ENCODE assay signal across 8 mouse cellular contexts in genomic region chr7:97330931-97331645, GRCm38 (mm10). TPM values are rescaled to one million over a fixed set of nuclear protein-coding genes. Genes with fewer than 3 reads are reported as not detected.
DNase-seq lines count a peak whose midpoint lies in the region; ATAC-seq and TF ChIP-seq lines count a peak whose summit lies in the region.

No protein-coding gene starts in this region.

- no peaks in the 10 kb centered on the region for H3K36me3 ChIP-seq in heart, embryonic 14.5 days (ENCODE audit: control insufficient read depth, insufficient read depth, low read length)
- H3K36me3 ChIP-seq in G1E (replicated peaks) = no peaks in the 10 kb centered on the region
- no peaks in the 10 kb centered on the region for H3K36me3 ChIP-seq in forebrain, embryonic 10.5 days (replicated peaks)
- no peaks in the 10 kb centered on the region for H3K36me3 ChIP-seq in liver, embryonic 13.5 days

- no peak for TF ChIP-seq CTCF in G1E (IDR thresholded peaks at IDR 0.05; ENCODE audit: low read depth, low read length)

- no peak for ATAC-seq in heart, embryonic 14.5 days (ENCODE audit: insufficient number of reproducible peaks, insufficient read depth, low FRiP score, low read depth)
- ATAC-seq in G1E (ENCODE audit: extremely low read depth, insufficient number of reproducible peaks, low FRiP score, poor library complexity, severe bottlenecking) = no peak
- no peak for ATAC-seq in liver, embryonic 13.5 days (ENCODE audit: low read depth)
- no peak for ATAC-seq in megakaryocyte-erythroid progenitor cell, adult 5-6 weeks (replicated peaks; ENCODE audit: low FRiP score, low TSS enrichment, poor library complexity, severe bottlenecking)

- H3K4me1 ChIP-seq in heart, embryonic 14.5 days (ENCODE audit: control insufficient read depth in 2 of 2, insufficient read depth in 2 of 2, low read length in 2 of 2) = peaks cover 11 to 12% of the 10 kb centered on the region in 2 experiments
- H3K4me1 ChIP-seq in G1E (ENCODE audit: insufficient read depth, low read depth, low read length) = peaks cover 36% of the 10 kb centered on the region
- H3K4me1 ChIP-seq in forebrain, embryonic 10.5 days = peaks cover 35% of the 10 kb centered on the region
- peaks cover 30% of the 10 kb centered on the region for H3K4me1 ChIP-seq in liver, embryonic 13.5 days (replicated peaks)

- H3K27me3 ChIP-seq in heart, embryonic 14.5 days (ENCODE audit: control insufficient read depth, insufficient read depth, low read length) = peaks cover 14% of the 10 kb centered on the region
- H3K27me3 ChIP-seq in G1E (ENCODE audit: insufficient read depth, low read length) = peaks cover 44% of the 10 kb centered on the region
- H3K27me3 ChIP-seq in forebrain, embryonic 10.5 days (ENCODE audit: poor library complexity, severe bottlenecking) = peaks cover 34% of the 10 kb centered on the region
- peaks cover 35% of the 10 kb centered on the region for H3K27me3 ChIP-seq in liver, embryonic 13.5 days

- H3K4me3 ChIP-seq in heart, embryonic 14.5 days (ENCODE audit: control insufficient read depth in 1 of 2, insufficient read depth in 1 of 2, low read depth in 1 of 2, low read length in 2 of 2) = peak overlapping the region; percentile 72 to 75
- peak overlapping the region; percentile 84; the same call in 1 of the 2 replicates for H3K4me3 ChIP-seq in G1E (ENCODE audit: low read depth, low read length)
- H3K4me3 ChIP-seq in forebrain, embryonic 10.5 days = peak overlapping the region; percentile 70
- peak overlapping the region; percentile 79 for H3K4me3 ChIP-seq in liver, embryonic 13.5 days (replicated peaks)

- peak overlapping the region; percentile 74 for H3K9ac ChIP-seq in heart, embryonic 14.5 days (ENCODE audit: low read length)
- no peak overlapping the region for H3K9ac ChIP-seq in liver, embryonic 13.5 days

- no peaks in the 10 kb centered on the region for H3K9me3 ChIP-seq in heart, embryonic 14.5 days (ENCODE audit: control insufficient read depth, low read length)
- H3K9me3 ChIP-seq in G1E (replicated peaks) = no peaks in the 10 kb centered on the region
- H3K9me3 ChIP-seq in forebrain, embryonic 10.5 days = no peaks in the 10 kb centered on the region
- no peaks in the 10 kb centered on the region for H3K9me3 ChIP-seq in liver, embryonic 13.5 days (replicated peaks)

- DNase-seq in heart, adult 9 months (ENCODE audit: low spot score in 2 of 2) = no peak
- DNase-seq in G1E (ENCODE audit: low spot score) = no peak
- no peak for DNase-seq in forebrain, embryonic 10.5 days (ENCODE audit: extremely low spot score, low spot score)
- DNase-seq in liver, embryonic 13.5 days = no peak
- no peak for DNase-seq in right cerebral cortex, adult 18-20 months
- no peak for DNase-seq in urinary bladder, postnatal 36 days (ENCODE audit: low spot score in 2 of 2)

- H3K27ac ChIP-seq in heart, embryonic 14.5 days (replicated peaks in 1 of 2; ENCODE audit: control insufficient read depth in 1 of 2, insufficient read depth in 1 of 2, low read depth in 2 of 2, low read length in 2 of 2) = no peak overlapping the region
- peak overlapping the region; percentile 86 for H3K27ac ChIP-seq in forebrain, embryonic 10.5 days
- H3K27ac ChIP-seq in liver, embryonic 13.5 days = no peak overlapping the region

- WGBS in heart, embryonic 14.5 days = 58% methylated on average over 11 of the region's 11 CpGs
- 71% methylated on average over 11 of the region's 11 CpGs for WGBS in forebrain, embryonic 10.5 days
- 49% methylated on average over 11 of the region's 11 CpGs for WGBS in liver, embryonic 13.5 days (ENCODE audit: insufficient replicate concordance)

- H3K4me2 ChIP-seq in heart, embryonic 14.5 days (ENCODE audit: low read length) = peak overlapping the region; percentile 65
- H3K4me2 ChIP-seq in liver, embryonic 13.5 days = peak overlapping the region; percentile 94

RNA-seq across cellular contexts. Expression of gene Usp35, which starts 0.7 kb away (rescaled TPM):
- 1.6 TPM in 2 replicates for polyA plus RNA-seq in heart, embryonic 14.5 days (2014; fragmentation: Nextera tagmentation; extraction: Ambion mirVana)
- total RNA-seq in G1E (2014; fragmentation: Nextera tagmentation) (not detected in 2 replicates), G1E (2017) (0.93 and 1.1 TPM in 2 replicates)
- 0.09 and 0.10 TPM in 2 replicates for polyA plus RNA-seq in G1E (2012)
- 0.83 and 1.7 TPM in 2 replicates for polyA plus RNA-seq in forebrain, embryonic 10.5 days (2016; fragmentation: Nextera tagmentation; extraction: Ambion mirVana)
- 0.07 and 0.14 TPM in 2 replicates for polyA plus RNA-seq in liver, embryonic 13.5 days (2015; fragmentation: Nextera tagmentation; extraction: Ambion mirVana)
- 0.44 and 2.9 TPM in 2 replicates for total RNA-seq in megakaryocyte-erythroid progenitor cell, adult 5-6 weeks (2014; fragmentation: Nextera tagmentation)
- total RNA-seq in megakaryocyte-erythroid progenitor cell, adult 5-6 weeks (2017) = not detected in 2 replicates

RNA-seq across cellular contexts. Expression of gene Kctd21, which starts 1.0 kb away (rescaled TPM):
- 4.8 and 5.2 TPM in 2 replicates for polyA plus RNA-seq in heart, embryonic 14.5 days (2014; fragmentation: Nextera tagmentation; extraction: Ambion mirVana)
- total RNA-seq in G1E (2014; fragmentation: Nextera tagmentation) = 1.9 and 2.3 TPM in 2 replicates
- 1.0 and 1.7 TPM in 2 replicates for total RNA-seq in G1E (2017)
- polyA plus RNA-seq in G1E (2012) = 0.09 and 0.22 TPM in 2 replicates
- 3.7 and 3.9 TPM in 2 replicates for polyA plus RNA-seq in forebrain, embryonic 10.5 days (2016; fragmentation: Nextera tagmentation; extraction: Ambion mirVana)
- polyA plus RNA-seq in liver, embryonic 13.5 days (2015; fragmentation: Nextera tagmentation; extraction: Ambion mirVana) = 0.92 and 1.0 TPM in 2 replicates
- total RNA-seq in megakaryocyte-erythroid progenitor cell, adult 5-6 weeks (2014; fragmentation: Nextera tagmentation) = 0.69 and 1.6 TPM in 2 replicates
- 0.76 and 1.7 TPM in 2 replicates for total RNA-seq in megakaryocyte-erythroid progenitor cell, adult 5-6 weeks (2017)

RNA-seq across cellular contexts. Expression of gene Alg8, which starts 40.3 kb away (rescaled TPM):
- polyA plus RNA-seq in heart, embryonic 14.5 days (2014; fragmentation: Nextera tagmentation; extraction: Ambion mirVana) = 25.8 and 26.9 TPM in 2 replicates
- total RNA-seq in G1E (2014; fragmentation: Nextera tagmentation) = 37.2 and 56.6 TPM in 2 replicates
- total RNA-seq in G1E (2017) = 15.9 and 20.6 TPM in 2 replicates
- polyA plus RNA-seq in G1E (2012) = 0.97 and 1.7 TPM in 2 replicates
- 56.2 and 61.3 TPM in 2 replicates for polyA plus RNA-seq in forebrain, embryonic 10.5 days (2016; fragmentation: Nextera tagmentation; extraction: Ambion mirVana)
- 41.3 and 45.9 TPM in 2 replicates for polyA plus RNA-seq in liver, embryonic 13.5 days (2015; fragmentation: Nextera tagmentation; extraction: Ambion mirVana)
- 67.6 and 71.5 TPM in 2 replicates for total RNA-seq in megakaryocyte-erythroid progenitor cell, adult 5-6 weeks (2014; fragmentation: Nextera tagmentation)
- 35.9 and 46.3 TPM in 2 replicates for total RNA-seq in megakaryocyte-erythroid progenitor cell, adult 5-6 weeks (2017)
